Mouse (Mus musculus) liver, postnatal 0 days (tissue): ENCODE data around the gene F11r.

Experiments
- CTCF ChIP-seq: sonication (generic); IDR thresholded peaks from 2 replicates; pipeline ENCODE4 v1.5.1; 2016; ENCODE audit warnings: antibody characterized with exemption, low read depth
- EP300 ChIP-seq: IDR thresholded peaks from 2 replicates; pipeline ENCODE4 v1.6.1; 2016; ENCODE audit warnings: antibody characterized with exemption, low read depth, mild to moderate bottlenecking

- TF ChIP-seq EP300 (no peak), CTCF (no peak)
Observed at GRCm38 (mm10) chr1:171388376-171389102, 48.8 kb upstream of the F11r start, which contains the start of gene Arhgap30.
